Mouse (Mus musculus): Measurements from ENCODE around the gene Arhgap24. TPM values are rescaled to one million over a fixed set of nuclear protein-coding genes. Genes with fewer than 3 reads are reported as not detected.

Arhgap24 gene
- 24.7 and 25.3 TPM in 2 replicates for polyA plus RNA-seq (2015; fragmentation: Nextera tagmentation; extraction: Ambion mirVana)

GRCm38 (mm10) chr5:102481215-102482211 is at the start of gene Arhgap24:
Arhgap24 (plus strand) TSS chr5:102481391.

Data from skeletal muscle tissue, postnatal 0 days (tissue).